Mouse (Mus musculus) natural killer cell, adult 2 months (primary cell): Measurements from ENCODE around the gene Wnt5a.

Source experiments
- DNase-seq, 2 experiments: peaks; one replicate each; pipeline ENCODE4 v3.0.0; 2022; ENCODE audit warnings: low spot score in 2 of 2

Gene Wnt5a

GRCm38 (mm10) chr14:28509441-28510340 is 5.1 kb downstream of the Wnt5a start:
- DNase-seq = no peak

- no peak for DNase-seq
These were observed 5.9 kb downstream of the Wnt5a start for GRCm38 (mm10) chr14:28510341-28511028.

GRCm38 (mm10) chr14:28511029-28511651 is 6.6 kb downstream of the Wnt5a start:
- no peak for DNase-seq

GRCm38 (mm10) chr14:28512805-28513590 is 8.4 kb downstream of the Wnt5a start:
- DNase-seq = no peak

- no peak for DNase-seq
These were observed 9.6 kb downstream of the Wnt5a start for GRCm38 (mm10) chr14:28514171-28514570.

GRCm38 (mm10) chr14:28515331-28515730 is 10.8 kb downstream of the Wnt5a start:
- no peak for DNase-seq

GRCm38 (mm10) chr14:28517631-28518560 is 13.3 kb downstream of the Wnt5a start:
- DNase-seq = no peak

GRCm38 (mm10) chr14:28521106-28521505 is 16.6 kb downstream of the Wnt5a start:
- DNase-seq = no peak

GRCm38 (mm10) chr14:28522611-28523010 is 18.1 kb downstream of the Wnt5a start:
- DNase-seq = no peak

GRCm38 (mm10) chr14:28525566-28525965 is 21.0 kb downstream of the Wnt5a start:
- DNase-seq = no peak

GRCm38 (mm10) chr14:28528151-28528685 is 23.7 kb downstream of the Wnt5a start:
- no peak for DNase-seq

- no peak for DNase-seq
These were observed 27.0 kb downstream of the Wnt5a start for GRCm38 (mm10) chr14:28531531-28531930.

GRCm38 (mm10) chr14:28532943-28533342 is 28.4 kb downstream of the Wnt5a start:
- no peak for DNase-seq

GRCm38 (mm10) chr14:28533876-28534275 is 29.3 kb downstream of the Wnt5a start:
- DNase-seq = no peak

GRCm38 (mm10) chr14:28535814-28536213 is 31.3 kb downstream of the Wnt5a start:
- DNase-seq = no peak

GRCm38 (mm10) chr14:28539577-28539976 is 35.0 kb downstream of the Wnt5a start:
- DNase-seq = no peak

GRCm38 (mm10) chr14:28542117-28542741 is 37.7 kb downstream of the Wnt5a start:
- no peak for DNase-seq

- DNase-seq = no peak
These were observed 57.3 kb downstream of the Wnt5a start for GRCm38 (mm10) chr14:28561861-28562260.
